Mouse (Mus musculus) embryonic fibroblast, embryonic 13.5 days (primary cell): ENCODE measurements at regions not wholly inside any gene's neighbourhood (a gene's known extent, or its start where the extent isn't known, plus 50 kb on each side); places are given as distances from the start of the nearest gene placed in this dataset.
A peak's percentile ranks its signal among the peaks of the same experiment; 100 is the strongest.

ENCODE experiments used
- H3K27ac ChIP-seq: 2 replicates; pipeline ENCODE4 v1.5.1; 2012; ENCODE audit warnings: low read length, control low read depth, inconsistent platforms; ENCODE audit not compliant: insufficient read depth
- H3K4me1 ChIP-seq: 2 replicates; pipeline ENCODE4 v1.6.1; 2011; ENCODE audit warnings: low read length; ENCODE audit not compliant: control insufficient read depth, insufficient read depth
- H3K4me3 ChIP-seq: 2 replicates; pipeline ENCODE4 v1.5.1; 2011; ENCODE audit warnings: mild to moderate bottlenecking, control low read depth, low read length; ENCODE audit not compliant: insufficient read depth
- CTCF ChIP-seq: IDR thresholded peaks from 2 replicates; pipeline ENCODE4 v1.5.1; 2011; ENCODE audit warnings: mild to moderate bottlenecking, control low read depth, low read length, moderate library complexity, borderline replicate concordance; ENCODE audit not compliant: insufficient read depth
- POLR2A ChIP-seq: IDR thresholded peaks from 2 replicates; pipeline ENCODE4 v1.6.1; 2011; ENCODE audit warnings: low read depth, mild to moderate bottlenecking, control low read depth, low read length, moderate library complexity

DNA sequence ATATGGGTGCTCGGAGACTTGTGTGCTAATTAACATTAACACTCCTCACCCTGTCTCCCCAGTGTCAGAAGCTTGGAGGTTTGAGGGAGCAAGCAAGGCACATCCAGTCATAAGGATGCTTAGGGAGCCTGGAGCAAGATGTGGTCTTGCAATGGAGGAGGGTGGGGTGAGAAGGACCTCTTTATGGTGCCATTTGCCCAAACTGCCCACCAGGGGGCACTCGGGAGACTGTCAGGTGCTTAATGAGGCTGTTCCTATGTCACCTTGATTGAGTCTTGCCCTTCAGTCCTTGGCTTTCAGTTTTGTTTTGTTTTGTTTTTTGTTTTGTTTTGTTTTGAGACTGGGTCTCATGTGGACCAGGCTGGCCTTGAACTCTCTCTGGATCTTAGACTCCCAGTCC, 138.3 kb upstream of the Sdk2 start:
- H3K4me3 ChIP-seq: no peak overlapping the region
- TF ChIP-seq POLR2A (no peak), CTCF (0 out of 2 replicates have a peak, but pooled peaks have one; percentile 9)
- H3K27ac ChIP-seq: no peak overlapping the region
- no peaks in the 10 kb centered on the region for H3K4me1 ChIP-seq

DNA sequence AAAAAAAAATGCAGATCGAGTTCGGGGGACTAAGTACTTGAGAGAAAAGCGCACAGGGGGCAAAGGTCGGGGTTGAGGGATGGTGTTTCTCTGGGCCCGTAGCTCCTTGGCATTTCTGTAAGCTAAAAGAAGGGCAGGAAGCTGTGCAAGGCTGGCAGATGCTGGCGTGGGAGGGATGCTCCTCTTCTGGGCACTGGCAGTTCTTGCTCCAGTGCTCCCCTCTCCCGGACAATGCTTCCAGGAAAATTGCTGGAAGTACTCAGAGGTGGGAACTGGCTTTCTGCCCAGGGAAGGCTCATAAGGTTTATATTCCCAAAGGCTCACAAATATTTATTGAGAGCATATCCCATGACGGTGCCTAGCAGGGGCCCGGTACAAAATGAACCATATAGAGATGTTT, 136.6 kb upstream of the Sdk2 start:
- no peak overlapping the region for H3K27ac ChIP-seq
- TF ChIP-seq POLR2A (no peak), CTCF (no peak)
- no peak overlapping the region for H3K4me3 ChIP-seq
- peaks cover 3% of the 10 kb centered on the region for H3K4me1 ChIP-seq

DNA sequence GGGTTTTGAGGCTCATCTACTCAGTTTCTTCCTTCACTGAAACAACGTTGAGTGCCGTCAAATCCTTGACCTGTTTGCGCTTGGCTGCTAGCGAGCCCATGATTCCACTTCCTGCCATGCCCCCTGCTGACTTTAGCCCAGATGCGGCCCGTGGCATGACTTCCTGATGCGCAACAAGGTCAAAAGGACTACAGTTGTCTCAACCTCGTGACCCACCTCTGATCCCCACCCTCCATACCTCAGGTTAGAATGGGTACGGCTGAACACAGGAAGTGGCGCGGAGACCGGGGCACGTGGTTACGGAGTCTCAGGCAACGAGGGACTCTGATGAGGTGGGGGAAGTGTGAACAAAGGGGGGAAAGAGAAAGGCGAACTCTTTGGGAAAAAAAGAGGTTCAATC, 135.6 kb upstream of the Sdk2 start:
- no peak overlapping the region for H3K27ac ChIP-seq
- H3K4me3 ChIP-seq: no peak overlapping the region
- TF ChIP-seq CTCF (no peak), POLR2A (no peak)
- H3K4me1 ChIP-seq: peaks cover 3% of the 10 kb centered on the region

DNA sequence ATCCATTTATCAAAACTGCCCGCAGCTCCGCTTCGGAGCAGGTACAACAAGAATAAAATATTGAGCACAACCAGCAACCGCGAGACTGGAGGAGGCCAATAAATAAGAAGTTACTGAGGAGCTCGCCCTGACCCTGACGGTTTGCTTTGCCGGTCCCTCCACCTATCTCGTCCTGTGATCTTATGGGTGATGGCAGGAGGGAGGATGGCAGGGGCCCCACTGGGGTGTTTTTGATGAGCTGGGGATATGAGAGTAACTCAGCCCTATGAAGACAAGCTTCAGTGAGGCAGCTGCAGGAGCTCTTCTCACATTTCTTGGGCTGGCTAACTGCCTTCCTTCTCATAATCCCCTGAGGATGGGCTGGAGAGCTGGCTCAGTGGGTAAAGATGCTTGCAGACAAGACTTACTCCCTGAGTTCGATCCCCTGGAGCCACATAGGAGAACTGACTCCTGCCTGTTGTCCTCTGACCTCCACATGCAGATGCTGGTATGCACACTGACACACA, 132.3 kb upstream of the Sdk2 start:
- TF ChIP-seq POLR2A (no peak), CTCF (no peak)
- Histone ChIP-seq H3K27ac (no peak overlapping the region), H3K4me3 (no peak overlapping the region), H3K4me1 (peaks cover 3% of the 10 kb centered on the region)

DNA sequence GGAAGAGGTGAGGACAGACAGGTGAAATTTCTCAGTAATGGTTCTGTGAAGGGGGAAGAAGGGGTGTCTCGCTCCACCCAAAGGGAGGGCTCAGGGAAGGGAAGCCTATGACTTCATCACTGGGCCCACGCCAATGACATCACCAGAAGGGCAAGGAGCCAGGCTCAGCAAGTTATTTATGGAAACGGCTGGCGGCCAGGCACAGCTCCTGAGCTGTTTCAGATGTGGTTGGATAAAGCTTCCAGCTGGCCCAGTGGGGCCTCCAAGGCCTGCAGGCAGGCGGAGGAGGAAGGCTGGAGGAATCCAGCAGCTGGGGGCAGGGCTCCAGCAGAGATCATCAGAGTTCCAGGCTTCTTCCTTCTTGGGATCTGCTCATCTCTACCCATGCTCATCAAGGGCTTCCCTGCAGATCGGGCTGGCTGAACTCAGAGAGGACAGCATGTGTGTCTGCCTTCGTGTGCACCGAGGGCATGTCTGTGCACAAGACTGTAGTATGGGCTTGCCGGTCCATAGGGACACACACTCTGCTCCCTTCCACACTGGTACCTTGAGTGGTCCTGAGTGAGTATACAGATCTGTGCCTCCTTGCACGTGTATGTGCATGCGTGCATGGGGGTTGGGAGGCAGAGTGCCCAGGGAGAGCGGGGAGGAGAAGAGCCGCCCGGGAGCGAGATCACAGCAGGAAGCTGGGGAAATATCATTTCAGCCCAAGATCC, 131.6 kb upstream of the Sdk2 start:
- no peak for TF ChIP-seq CTCF
- no peak for TF ChIP-seq POLR2A
- Histone ChIP-seq H3K4me3 (no peak overlapping the region), H3K27ac (no peak overlapping the region), H3K4me1 (peaks cover 3% of the 10 kb centered on the region)

DNA sequence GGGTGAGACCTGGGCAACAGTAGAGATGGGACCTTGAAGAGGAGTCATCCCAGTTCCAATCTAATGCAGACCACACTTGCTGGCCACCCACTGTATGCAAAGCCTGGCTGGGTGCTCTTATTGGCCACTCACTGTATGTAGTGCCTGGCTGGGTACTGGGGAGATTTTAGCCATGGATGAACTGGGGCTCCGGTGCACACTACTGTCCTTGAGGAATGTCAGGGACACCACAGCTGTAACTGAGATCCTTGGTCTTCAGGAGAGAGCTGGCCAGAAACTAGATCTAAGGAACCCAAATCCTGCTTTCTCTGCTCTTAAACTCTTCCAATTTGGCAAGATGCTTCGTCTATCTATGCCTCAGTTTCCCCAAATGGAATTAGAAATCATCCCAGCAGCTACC, 128.4 kb upstream of the Sdk2 start:
- Histone ChIP-seq H3K27ac (no peak overlapping the region), H3K4me1 (peaks cover 3% of the 10 kb centered on the region), H3K4me3 (no peak overlapping the region)
- no peak for TF ChIP-seq CTCF
- no peak for TF ChIP-seq POLR2A

DNA sequence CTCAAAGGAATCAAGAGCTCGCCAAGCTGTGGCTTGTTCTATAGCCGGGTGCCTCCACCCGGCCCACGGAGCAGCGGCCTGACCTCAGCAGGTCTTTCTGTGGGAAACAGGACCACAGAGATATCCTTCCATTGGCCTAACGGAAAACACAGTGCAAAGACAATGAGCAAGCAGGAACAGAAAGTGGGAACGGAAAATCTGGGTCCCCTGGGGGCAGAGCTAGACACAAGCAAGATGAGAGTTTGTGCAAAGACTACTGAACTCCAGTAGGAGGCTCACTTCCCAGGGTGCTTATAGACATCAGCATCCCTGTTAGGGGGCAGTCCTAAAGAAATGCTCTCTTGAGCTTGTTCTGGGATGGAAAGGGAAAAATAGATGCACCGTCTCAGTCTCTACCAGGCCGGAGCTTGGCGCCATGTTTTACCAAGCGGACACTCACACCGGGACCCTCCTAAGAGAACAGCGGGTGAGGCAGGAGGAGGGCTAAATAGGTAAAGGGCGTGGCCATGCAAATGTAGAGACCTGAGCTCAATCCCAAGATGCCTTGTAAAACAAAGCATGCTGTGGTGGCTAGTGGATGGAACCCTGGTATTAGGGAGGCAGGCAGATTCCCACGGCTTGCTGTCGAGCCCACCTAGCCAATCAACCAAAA, 127.3 kb upstream of the Sdk2 start:
- H3K4me1 ChIP-seq: peaks cover 3% of the 10 kb centered on the region
- H3K27ac ChIP-seq: no peak overlapping the region
- H3K4me3 ChIP-seq: no peak overlapping the region
- TF ChIP-seq CTCF (no peak), POLR2A (no peak)

DNA sequence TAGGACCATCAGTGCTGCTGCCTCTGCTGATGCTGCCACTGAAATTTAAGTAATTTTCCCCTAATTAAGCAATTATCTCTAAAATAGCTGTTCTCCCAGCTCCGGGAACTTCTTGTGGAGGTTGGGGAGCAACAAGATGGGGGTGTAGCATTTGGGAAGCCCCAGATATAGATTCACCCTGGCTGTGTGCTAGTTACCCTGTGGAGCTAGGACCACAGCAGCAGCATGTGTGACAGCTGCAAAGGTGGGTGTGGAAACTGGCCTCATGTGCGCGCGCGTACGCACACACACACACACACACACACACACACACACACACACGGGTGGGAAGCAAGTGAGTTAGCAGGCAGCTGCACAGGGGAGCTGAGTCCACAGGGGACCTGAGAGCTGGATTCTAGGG, 126.2 kb upstream of the Sdk2 start:
- Histone ChIP-seq H3K27ac (no peak overlapping the region), H3K4me1 (no peaks in the 10 kb centered on the region), H3K4me3 (no peak overlapping the region)
- no peak for TF ChIP-seq POLR2A
- no peak for TF ChIP-seq CTCF

DNA sequence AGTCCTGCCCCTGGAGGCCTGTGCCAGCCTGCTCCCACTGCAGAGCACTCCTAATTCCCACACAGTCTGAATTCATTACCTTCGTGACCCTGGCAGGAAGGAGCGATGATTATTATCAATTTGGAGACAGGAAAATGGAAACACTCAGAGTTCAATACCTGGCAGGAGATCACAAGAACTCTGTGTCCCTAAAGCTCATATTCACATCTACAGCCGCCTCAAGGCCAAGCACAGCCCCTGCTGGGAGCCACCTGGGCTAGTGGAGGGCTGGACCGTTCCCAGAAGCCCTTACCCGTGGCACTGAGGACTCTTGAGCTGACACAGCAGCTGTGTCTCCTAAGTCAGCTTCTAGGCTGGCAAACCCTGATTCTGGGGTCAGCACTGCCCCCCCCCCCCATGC, 124.8 kb upstream of the Sdk2 start:
- TF ChIP-seq POLR2A: no peak
- no peak for TF ChIP-seq CTCF
- H3K4me3 ChIP-seq: no peak overlapping the region
- no peak overlapping the region for H3K27ac ChIP-seq
- no peaks in the 10 kb centered on the region for H3K4me1 ChIP-seq
